Mouse (Mus musculus) cerebellum, postnatal 14 days (tissue): ENCODE measurements around the gene Radil.

Experiments used
- DNase-seq, 2 experiments: peaks; one replicate each; pipeline ENCODE4 v3.0.0; 2021; ENCODE audit warnings: mixed read lengths in 2 of 2

The Radil gene

GRCm38 (mm10) chr5:142537286-142537685 lies 13.6 kb downstream of the Radil start:
- no peak for DNase-seq

- no peak for DNase-seq
Observed at GRCm38 (mm10) chr5:142535388-142535787, 15.5 kb downstream of the Radil start.

GRCm38 (mm10) chr5:142529915-142530314 lies 21.0 kb downstream of the Radil start, which contains the start of gene Papolb:
Gene Papolb, minus strand, starts transcription at chr5:142530076.
- DNase-seq, result no peak

- DNase-seq, result peak; percentile 72 to 75
Observed at GRCm38 (mm10) chr5:142524711-142525464, 26.0 kb downstream of the Radil start.

GRCm38 (mm10) chr5:142521195-142521866 lies 29.6 kb downstream of the Radil start:
- DNase-seq, result no peak

GRCm38 (mm10) chr5:142520360-142520759 lies 30.5 kb downstream of the Radil start:
- DNase-seq, result no peak

- no peak for DNase-seq
Observed at GRCm38 (mm10) chr5:142518973-142519372, 31.9 kb downstream of the Radil start.

GRCm38 (mm10) chr5:142512112-142512511 lies 38.8 kb downstream of the Radil start:
- DNase-seq, result no peak

GRCm38 (mm10) chr5:142510061-142510414 lies 40.9 kb downstream of the Radil start:
- peak; percentile 50 for DNase-seq

GRCm38 (mm10) chr5:142509141-142510060 lies 41.5 kb downstream of the Radil start:
- peak; percentile 83 to 90 for DNase-seq

- DNase-seq, result peak in 1 of 2 experiments; percentile 67
Observed at GRCm38 (mm10) chr5:142505695-142506423, 45.0 kb downstream of the Radil start.

GRCm38 (mm10) chr5:142504175-142504574 lies 46.7 kb downstream of the Radil start:
- DNase-seq, result no peak

GRCm38 (mm10) chr5:142502414-142502813 lies 48.5 kb downstream of the Radil start:
- DNase-seq, result peak; percentile 94

GRCm38 (mm10) chr5:142500918-142501317 lies 50.0 kb downstream of the Radil start:
- no peak for DNase-seq

- peak; percentile 77 to 84 for DNase-seq
Observed at GRCm38 (mm10) chr5:142498964-142499363, 51.9 kb downstream of the Radil start.

- peak; percentile 71 to 78 for DNase-seq
Observed at GRCm38 (mm10) chr5:142495321-142496096, 55.4 kb downstream of the Radil start.

GRCm38 (mm10) chr5:142493307-142493706 lies 57.6 kb downstream of the Radil start:
- no peak for DNase-seq

- no peak for DNase-seq
Observed at GRCm38 (mm10) chr5:142489955-142490707, 60.8 kb downstream of the Radil start.

- no peak for DNase-seq
Observed at GRCm38 (mm10) chr5:142486654-142487053, 64.2 kb downstream of the Radil start.

GRCm38 (mm10) chr5:142483581-142483980 lies 67.3 kb downstream of the Radil start:
- DNase-seq, result no peak

GRCm38 (mm10) chr5:142482512-142482911 lies 68.4 kb downstream of the Radil start:
- no peak for DNase-seq
